ENCODE assay signal across 9 mouse cellular contexts in genomic region chr14:45996760-45997159, GRCm38 (mm10).
DNase-seq lines count a peak whose midpoint lies in the region; ATAC-seq lines count a peak whose summit lies in the region.
"Had no signal": no experiment of that assay in that cellular context is flagged by ENCODE, and none has a peak within 500 bp of the region (broad histone marks: within the 10 kb centered on the region; RNA-seq: fewer than 3 reads in every experiment).

No protein-coding gene starts in this region.

- DNase-seq in hindbrain, embryonic 11.5 days (ENCODE audit: low spot score) = peak; percentile 37
- peak; percentile 73 for DNase-seq in adrenal gland, adult 2 months
- DNase-seq in kidney, adult 11 months = peak; percentile 87
- peak; percentile 50 for DNase-seq in lung, postnatal 36 days
- DNase-seq in frontal cortex, postnatal 14 days (ENCODE audit: low spot score in 2 of 2) = no peak
- DNase-seq in gastrocnemius, postnatal 36 days = no peak
- no peak for DNase-seq in gastrocnemius, postnatal 14 days

- H3K9ac ChIP-seq in hindbrain, embryonic 11.5 days (ENCODE audit: low read depth, low read length) = no peak overlapping the region
- H3K9ac ChIP-seq in hindbrain, embryonic 12.5 days = no peak overlapping the region

- no peak for ATAC-seq in hindbrain, embryonic 11.5 days (ENCODE audit: low FRiP score)
- no peak for ATAC-seq in hindbrain, embryonic 12.5 days (ENCODE audit: low FRiP score)

- H3K4me1 ChIP-seq in hindbrain, embryonic 11.5 days (replicated peaks; ENCODE audit: control insufficient read depth, insufficient read depth, low read length) = no peaks in the 10 kb centered on the region
- H3K4me1 ChIP-seq in hindbrain, embryonic 12.5 days = 0 out of 2 replicates have a peak, but pooled peaks cover 4% of the 10 kb centered on the region

- no peak overlapping the region for H3K4me3 ChIP-seq in hindbrain, embryonic 11.5 days (ENCODE audit: low read depth, low read length)
- H3K4me3 ChIP-seq in hindbrain, embryonic 12.5 days = no peak overlapping the region

- H3K36me3 ChIP-seq in hindbrain, embryonic 11.5 days (ENCODE audit: control insufficient read depth, insufficient read depth, low read length) = no peaks in the 10 kb centered on the region
- H3K36me3 ChIP-seq in hindbrain, embryonic 12.5 days = no peaks in the 10 kb centered on the region
- H3K36me3 ChIP-seq: G1E had no signal

- 65% methylated on average over 5 of the region's 5 CpGs for WGBS in hindbrain, embryonic 11.5 days
- 64% methylated on average over 5 of the region's 5 CpGs for WGBS in hindbrain, embryonic 12.5 days

- no peaks in the 10 kb centered on the region for H3K9me3 ChIP-seq in hindbrain, embryonic 11.5 days (ENCODE audit: control insufficient read depth, low read length)
- H3K9me3 ChIP-seq in hindbrain, embryonic 12.5 days (replicated peaks) = no peaks in the 10 kb centered on the region
- H3K9me3 ChIP-seq: G1E had no signal

- no peak overlapping the region for H3K4me2 ChIP-seq in hindbrain, embryonic 11.5 days (replicated peaks; ENCODE audit: low read depth, low read length)
- no peak overlapping the region for H3K4me2 ChIP-seq in hindbrain, embryonic 12.5 days (replicated peaks)

- no peaks in the 10 kb centered on the region for H3K27me3 ChIP-seq in hindbrain, embryonic 11.5 days (ENCODE audit: control insufficient read depth, insufficient read depth, low read length)
- H3K27me3 ChIP-seq in hindbrain, embryonic 12.5 days = no peaks in the 10 kb centered on the region

- intact Hi-C loops in gastrocnemius, postnatal 36 days (cut with DNase I) = loop anchor here (5.0 kb wide), 1 partner anchor 391 kb away; no protein-coding TSS in a partner anchor
- intact Hi-C loops in gastrocnemius, postnatal 14 days (cut with DNase I; ENCODE audit: low total_unique reads) = no loop called here

- H3K27ac ChIP-seq in hindbrain, embryonic 11.5 days (ENCODE audit: low read depth, low read length) = no peak overlapping the region
- H3K27ac ChIP-seq in hindbrain, embryonic 12.5 days = no peak overlapping the region

Comparison
In these comparisons a context has a peak if more than half of its experiments do, and no peak if none do; other contexts are left out.
1. DNase-seq: peak in hindbrain, embryonic 11.5 days (single experiment), adrenal gland, adult 2 months (single experiment), kidney, adult 11 months (single experiment) and lung, postnatal 36 days (single experiment); none in frontal cortex, postnatal 14 days (0 of 2), gastrocnemius, postnatal 36 days (0 of 2) and gastrocnemius, postnatal 14 days (single experiment).